Comparison of ENCODE assay signal across 8 mouse cellular contexts in genomic region chr2:34914069-34914822, GRCm38 (mm10). TPM values are rescaled to one million over a fixed set of nuclear protein-coding genes. Genes with fewer than 3 reads are reported as not detected.
DNase-seq lines count a peak whose midpoint lies in the region; ATAC-seq and TF ChIP-seq lines count a peak whose summit lies in the region.

No protein-coding gene starts in this region.

- peak; percentile 84 for DNase-seq in 3134 (ENCODE audit: extremely low read depth, insufficient read length, low spot score)
- peak; percentile 34 for DNase-seq in heart, postnatal 25 days (ENCODE audit: low spot score)
- DNase-seq in layer of hippocampus, adult 18-20 months (ENCODE audit: low spot score in 2 of 2) = peak; percentile 30 to 51
- DNase-seq in lung, postnatal 14 days = peak; percentile 45
- DNase-seq in right cerebral cortex, adult 2 months (ENCODE audit: low spot score in 2 of 2) = peak; percentile 19 to 34
- no peak for DNase-seq in cerebellum, adult 11 months

- peaks cover 5% of the 10 kb centered on the region; the same call in 1 of the 2 replicates for H3K27me3 ChIP-seq in ES-Bruce4 (ENCODE audit: control insufficient read depth, insufficient read depth, low read length, poor library complexity, severe bottlenecking)
- peaks cover 59% of the 10 kb centered on the region for H3K27me3 ChIP-seq in embryonic facial prominence, embryonic 12.5 days

- H3K4me1 ChIP-seq in ES-Bruce4 (ENCODE audit: control insufficient read depth, insufficient read depth, low read length) = no peaks in the 10 kb centered on the region
- peaks cover 7% of the 10 kb centered on the region; the same call in 1 of the 2 replicates for H3K4me1 ChIP-seq in embryonic facial prominence, embryonic 12.5 days

- peak overlapping the region; percentile 95 for H3K4me2 ChIP-seq in embryonic facial prominence, embryonic 12.5 days (replicated peaks)

- H3K9me3 ChIP-seq in ES-Bruce4 (replicated peaks; ENCODE audit: control insufficient read depth, insufficient read depth, low read length, poor library complexity, severe bottlenecking) = no peaks in the 10 kb centered on the region
- H3K9me3 ChIP-seq in embryonic facial prominence, embryonic 12.5 days = no peaks in the 10 kb centered on the region

- intact Hi-C loops in heart, postnatal 25 days (cut with DNase I) = no loop called here

- ATAC-seq in embryonic facial prominence, embryonic 12.5 days (ENCODE audit: insufficient number of reproducible peaks, insufficient read depth, low FRiP score, low TSS enrichment) = peak; percentile 44; the same call in 1 of the 2 replicates

- peak overlapping the region; percentile 67 for H3K4me3 ChIP-seq in ES-Bruce4 (ENCODE audit: low read depth, low read length)
- H3K4me3 ChIP-seq in embryonic facial prominence, embryonic 12.5 days = peak overlapping the region; percentile 59

- no peak for TF ChIP-seq CTCF in ES-Bruce4 (IDR thresholded peaks at IDR 0.05; ENCODE audit: low read depth, low read length)

- peak overlapping the region; percentile 71 for H3K9ac ChIP-seq in ES-Bruce4 (ENCODE audit: low read depth, poor library complexity, severe bottlenecking)
- peak overlapping the region; percentile 64 for H3K9ac ChIP-seq in embryonic facial prominence, embryonic 12.5 days

- 2% methylated on average over 40 of the region's 50 CpGs for WGBS in embryonic facial prominence, embryonic 12.5 days

- H3K36me3 ChIP-seq in ES-Bruce4 (ENCODE audit: control insufficient read depth, insufficient read depth, low read length, poor library complexity, severe bottlenecking) = no peaks in the 10 kb centered on the region
- no peaks in the 10 kb centered on the region for H3K36me3 ChIP-seq in embryonic facial prominence, embryonic 12.5 days

- no peak overlapping the region for H3K27ac ChIP-seq in ES-Bruce4 (ENCODE audit: insufficient read depth, low read length)
- H3K27ac ChIP-seq in embryonic facial prominence, embryonic 12.5 days = no peak overlapping the region

- TF ChIP-seq POLR2A in ES-Bruce4 (IDR thresholded peaks at IDR 0.05; ENCODE audit: insufficient read depth, low read length) = no peak

- TF ChIP-seq EP300 in ES-Bruce4 (IDR thresholded peaks at IDR 0.05; ENCODE audit: insufficient read depth, low read depth, low read length) = no peak

RNA-seq across cellular contexts. Expression of gene Phf19, which starts 0.4 kb away (rescaled TPM):
- 10.3 and 11.8 TPM in 2 replicates for polyA plus RNA-seq in ES-Bruce4 (2011; ENCODE audit: insufficient read depth, insufficient read length, low read depth, missing spikeins)
- 1.7 and 2.3 TPM in 2 replicates for polyA plus RNA-seq in embryonic facial prominence, embryonic 12.5 days (2016; fragmentation: Nextera tagmentation; extraction: Ambion mirVana)
- 1 to 10 TPM in 1 of 2 experiments, under 1 TPM in 1; 0.70 to 1.1 TPM for total RNA-seq in heart, postnatal 25 days (2021)
- total RNA-seq in layer of hippocampus, adult 18-20 months (2021) = under 1 TPM; 0.87 to 0.99 TPM

RNA-seq across cellular contexts. Expression of gene Psmd5, which starts 39.5 kb away (rescaled TPM):
- 63.9 and 77.6 TPM in 2 replicates for polyA plus RNA-seq in ES-Bruce4 (2011; ENCODE audit: insufficient read depth, insufficient read length, low read depth, missing spikeins)
- polyA plus RNA-seq in embryonic facial prominence, embryonic 12.5 days (2016; fragmentation: Nextera tagmentation; extraction: Ambion mirVana) = 99.5 TPM in 2 replicates
- total RNA-seq in heart, postnatal 25 days (2021) = 10 to 100 TPM; 11.9 to 16.3 TPM
- total RNA-seq in layer of hippocampus, adult 18-20 months (2021) = 10 to 100 TPM; 39.4 to 41.4 TPM

RNA-seq across cellular contexts. Expression of gene Cutal, which starts 40.0 kb away (rescaled TPM):
- polyA plus RNA-seq in ES-Bruce4 (2011; ENCODE audit: insufficient read depth, insufficient read length, low read depth, missing spikeins) = 1.9 and 7.4 TPM in 2 replicates
- polyA plus RNA-seq in embryonic facial prominence, embryonic 12.5 days (2016; fragmentation: Nextera tagmentation; extraction: Ambion mirVana) = not detected in 2 replicates
- total RNA-seq in heart, postnatal 25 days (2021) = under 1 TPM; 0.57 to 0.98 TPM
- 1 to 10 TPM in 1 of 2 experiments, under 1 TPM in 1; 0.48 to 1.2 TPM for total RNA-seq in layer of hippocampus, adult 18-20 months (2021)

RNA-seq across cellular contexts. Expression of gene Traf1, which starts 47.3 kb away (rescaled TPM):
- polyA plus RNA-seq in ES-Bruce4 (2011; ENCODE audit: insufficient read depth, insufficient read length, low read depth, missing spikeins) = 1.2 and 5.1 TPM in 2 replicates
- 1.8 and 2.2 TPM in 2 replicates for polyA plus RNA-seq in embryonic facial prominence, embryonic 12.5 days (2016; fragmentation: Nextera tagmentation; extraction: Ambion mirVana)
- total RNA-seq in heart, postnatal 25 days (2021) = 1 to 10 TPM; 1.0 to 1.3 TPM
- total RNA-seq in layer of hippocampus, adult 18-20 months (2021) = 1 to 10 TPM; 4.5 to 6.2 TPM
